Mouse (Mus musculus): ENCODE results near the gene Wdr60. TPM values are rescaled to one million over a fixed set of nuclear protein-coding genes. Genes with fewer than 3 reads are reported as not detected.
"Not testable (repeated sequence)": the region's sequence is repeated elsewhere in the genome, so short reads cannot be mapped to it uniquely, and the experiment has no call there.

Wdr60 gene
- total and polyA plus RNA-seq, 3 experiments = 3.6 to 9.2 (median 6.7) TPM

- Histone ChIP-seq H3K36me3 (replicated peaks in 1 of 2; ENCODE audit: control insufficient read depth in 1 of 2, insufficient read depth in 1 of 2, low read length in 1 of 2) (no peaks in the 10 kb centered on the region), H3K27ac (ENCODE audit: insufficient read depth, low read depth) (no peak overlapping the region)
- dilution Hi-C loops (cut with MboI; ENCODE audit: extremely low pct_ligation_motif_present, extremely low pct_unique_long_range_greater_than_20kb, low sequenced_read_pairs) = no loop called here
Observed at GRCm38 (mm10) chr12:116276961-116277360, 14.1 kb upstream of the Wdr60 start.

GRCm38 (mm10) chr12:116275631-116276030 is 12.8 kb upstream of the Wdr60 start:
- no peaks in the 10 kb centered on the region for H3K9me3 ChIP-seq (replicated peaks; ENCODE audit: low read length)
- no peak overlapping the region for H3K9ac ChIP-seq (ENCODE audit: insufficient read depth, low read depth)
- dilution Hi-C loops (cut with MboI; ENCODE audit: extremely low pct_ligation_motif_present, extremely low pct_unique_long_range_greater_than_20kb, low sequenced_read_pairs) (no loop called here), in situ Hi-C loops (cut with MboI; ENCODE audit: low pct_ligation_motif_present, low pct_unique_long_range_greater_than_20kb, low sequenced_read_pairs) (loop anchor here (25.0 kb wide), 1 partner anchor 137 kb away; the partner anchor contains the start of gene Ncapg2)
- H3K4me2 ChIP-seq (ENCODE audit: insufficient read depth, low read depth, poor library complexity, severe bottlenecking) = no peak overlapping the region
- no peaks in the 10 kb centered on the region; a peak in 2 of 4 replicates for H3K4me1 ChIP-seq (ENCODE audit: control insufficient read depth in 1 of 2, insufficient read depth in 2 of 2)
- DNase-seq (ENCODE audit: extremely low read depth) = no peak
- H3K36me3 ChIP-seq (replicated peaks in 1 of 2; ENCODE audit: control insufficient read depth in 1 of 2, insufficient read depth in 1 of 2, low read length in 1 of 2) = no peaks in the 10 kb centered on the region
- H3K27ac ChIP-seq (ENCODE audit: insufficient read depth, low read depth) = no peak overlapping the region
- H3K79me2 ChIP-seq (replicated peaks; ENCODE audit: control insufficient read depth, extremely low read depth, insufficient read depth, poor library complexity, severe bottlenecking) = no peaks in the 10 kb centered on the region
- peaks cover 1% of the 10 kb centered on the region for H3K27me3 ChIP-seq (replicated peaks)
- no peak overlapping the region for H3K4me3 ChIP-seq (replicated peaks in 1 of 3; ENCODE audit: low read depth in 2 of 3, low read length in 2 of 3, poor library complexity in 1 of 3)
- TF ChIP-seq MAZ (IDR thresholded peaks at IDR 0.05; ENCODE audit: low read depth, low read length) = no peak
- TF ChIP-seq POLR2AphosphoS2 (IDR thresholded peaks at IDR 0.05; ENCODE audit: low read depth, low read length) = no peak

More at GRCm38 (mm10) chr12:116276961-116277360, 14.1 kb upstream of the Wdr60 start:
- Histone ChIP-seq H3K4me2 (ENCODE audit: insufficient read depth, low read depth, poor library complexity, severe bottlenecking) (no peak overlapping the region), H3K9me3 (replicated peaks; ENCODE audit: low read length) (no peaks in the 10 kb centered on the region), H3K27me3 (replicated peaks) (peaks cover 1% of the 10 kb centered on the region), H3K4me3 (replicated peaks in 1 of 3; ENCODE audit: low read depth in 2 of 3, low read length in 2 of 3, poor library complexity in 1 of 3) (no peak overlapping the region), H3K4me1 (ENCODE audit: control insufficient read depth in 1 of 2, insufficient read depth in 2 of 2) (peaks cover 0 to 1% of the 10 kb centered on the region in 2 experiments; a peak in 3 of 4 replicates), H3K9ac (ENCODE audit: insufficient read depth, low read depth) (no peak overlapping the region), H3K79me2 (replicated peaks; ENCODE audit: control insufficient read depth, extremely low read depth, insufficient read depth, poor library complexity, severe bottlenecking) (no peaks in the 10 kb centered on the region)
- in situ Hi-C loops (cut with MboI; ENCODE audit: low pct_ligation_motif_present, low pct_unique_long_range_greater_than_20kb, low sequenced_read_pairs) = loop anchor here (25.0 kb wide), 1 partner anchor 135 kb away; the partner anchor contains the start of gene Ncapg2
- TF ChIP-seq ZNF384 (IDR thresholded peaks at IDR 0.05; ENCODE audit: low read depth, low read length) (no peak), SIN3A (IDR thresholded peaks at IDR 0.05; ENCODE audit: low read length) (no peak), ZKSCAN1 (IDR thresholded peaks at IDR 0.05; ENCODE audit: borderline replicate concordance, low read depth, low read length) (no peak), TBP (conservative IDR thresholded peaks at IDR 0.05; ENCODE audit: low read depth, low read length) (no peak), MAX (IDR thresholded peaks at IDR 0.05; ENCODE audit: low read length) (no peak), ZMIZ1 (IDR thresholded peaks at IDR 0.05; ENCODE audit: low read depth, low read length) (no peak), IRF4 (IDR thresholded peaks at IDR 0.05; ENCODE audit: low read depth, low read length) (no peak), HCFC1 (IDR thresholded peaks at IDR 0.05; ENCODE audit: low read depth, low read length) (no peak), CHD2 (IDR thresholded peaks at IDR 0.05; ENCODE audit: low read length) (no peak), NELFE (IDR thresholded peaks at IDR 0.05; ENCODE audit: low read depth, low read length) (no peak), ETS1 (conservative IDR thresholded peaks at IDR 0.05; ENCODE audit: low read depth, low read length) (no peak), CHD1 (IDR thresholded peaks at IDR 0.05; ENCODE audit: low read depth, low read length) (no peak), USF2 (conservative IDR thresholded peaks at IDR 0.05; ENCODE audit: low read depth, low read length) (no peak), ZC3H11A (IDR thresholded peaks at IDR 0.05; ENCODE audit: low read depth, low read length) (no peak), JUND (conservative IDR thresholded peaks at IDR 0.05; ENCODE audit: low read depth, low read length) (no peak), MYC (IDR thresholded peaks at IDR 0.05; ENCODE audit: low read depth, low read length) (no peak), SMC3 (IDR thresholded peaks at IDR 0.05; ENCODE audit: low read depth, low read length) (no peak), GABPA (IDR thresholded peaks at IDR 0.05; ENCODE audit: insufficient replicate concordance, low read depth, low read length) (no peak), RAD21 (IDR thresholded peaks at IDR 0.05; ENCODE audit: low read depth, low read length) (no peak)
- DNase-seq (ENCODE audit: extremely low read depth) = no peak

- dilution Hi-C loops (cut with MboI; ENCODE audit: extremely low pct_ligation_motif_present, extremely low pct_unique_long_range_greater_than_20kb, low sequenced_read_pairs); H3K4me3 ChIP-seq (replicated peaks in 1 of 3; ENCODE audit: low read depth in 2 of 3, low read length in 2 of 3, poor library complexity in 1 of 3); H3K4me2 ChIP-seq (ENCODE audit: insufficient read depth, low read depth, poor library complexity, severe bottlenecking); H3K9ac ChIP-seq (ENCODE audit: insufficient read depth, low read depth); DNase-seq (ENCODE audit: extremely low read depth); H3K27ac ChIP-seq (ENCODE audit: insufficient read depth, low read depth); H3K27me3 ChIP-seq (replicated peaks); H3K36me3 ChIP-seq (replicated peaks in 1 of 2; ENCODE audit: control insufficient read depth in 1 of 2, insufficient read depth in 1 of 2, low read length in 1 of 2); H3K79me2 ChIP-seq (replicated peaks; ENCODE audit: control insufficient read depth, extremely low read depth, insufficient read depth, poor library complexity, severe bottlenecking); H3K9me3 ChIP-seq (replicated peaks; ENCODE audit: low read length); H3K4me1 ChIP-seq (ENCODE audit: control insufficient read depth in 1 of 2, insufficient read depth in 2 of 2): not testable (repeated sequence)
- in situ Hi-C loops (cut with MboI; ENCODE audit: low pct_ligation_motif_present, low pct_unique_long_range_greater_than_20kb, low sequenced_read_pairs) = loop anchor here (25.0 kb wide), 1 partner anchor 137 kb away; the partner anchor contains the start of gene Ncapg2
Observed at GRCm38 (mm10) chr12:116275086-116275485, 12.3 kb upstream of the Wdr60 start, which contains the start of gene Gm11027. Gene Gm11027, plus strand, starts transcription at chr12:116275386.

Measured in CH12.LX (cell line).